Mouse (Mus musculus): ENCODE measurements around the gene Sub1. TPM values are rescaled to one million over a fixed set of nuclear protein-coding genes. Genes with fewer than 3 reads are reported as not detected.
A peak's percentile ranks its signal among the peaks of the same experiment; 100 is the strongest.

Sub1 gene
- 659 and 669 TPM in 2 replicates for polyA plus RNA-seq (2015; fragmentation: Nextera tagmentation; extraction: Ambion mirVana)

DNA sequence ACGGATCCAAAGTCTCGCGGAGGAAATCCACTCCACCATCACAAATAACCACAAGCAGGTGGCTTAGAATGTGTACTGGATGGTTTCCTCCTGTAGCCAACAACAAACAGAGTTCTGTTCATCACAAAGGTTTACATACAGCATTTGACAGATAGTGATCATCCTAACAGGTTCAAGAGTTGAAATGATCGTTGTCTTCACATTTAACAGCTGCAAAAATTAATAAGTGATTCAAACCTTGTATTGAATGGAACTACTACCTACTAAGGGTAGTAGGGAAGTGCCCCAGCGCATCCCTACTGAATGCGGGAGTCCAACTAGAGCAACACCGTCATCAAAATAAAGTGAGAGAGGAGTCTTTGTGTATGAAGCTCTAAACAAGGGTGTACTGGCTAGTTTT lies at the start of gene Sub1:
Gene Sub1 (minus strand): TSS at position 101 of the 400 bp plus-strand sequence.
- H3K9ac ChIP-seq = peak within 1 kb of the TSS; percentile 100
- H3K27ac ChIP-seq = peak within 1 kb of the TSS; percentile 92
- H3K9me3 ChIP-seq = no peaks in the 10 kb centered on the region
- peaks cover 23% of the 10 kb centered on the region for H3K4me1 ChIP-seq
- WGBS = 90% methylated on average over 7 of the region's 7 CpGs
- no peaks in the 10 kb centered on the region for H3K27me3 ChIP-seq
- H3K4me3 ChIP-seq = peak within 1 kb of the TSS; percentile 100
- H3K36me3 ChIP-seq = 0 out of 2 replicates have a peak, but pooled peaks cover 8% of the 10 kb centered on the region
- ATAC-seq (ENCODE audit: insufficient number of reproducible peaks, low FRiP score, low TSS enrichment, low read depth) = no peak
- peak within 1 kb of the TSS; percentile 28 for H3K4me2 ChIP-seq

- no peak for ATAC-seq (ENCODE audit: insufficient number of reproducible peaks, low FRiP score, low TSS enrichment, low read depth)
- Histone ChIP-seq H3K27ac (peak overlapping the region; percentile 61; the same call in 1 of the 2 replicates), H3K4me3 (no peak overlapping the region), H3K4me2 (no peak overlapping the region), H3K9ac (no peak overlapping the region), H3K27me3 (no peaks in the 10 kb centered on the region), H3K36me3 (no peaks in the 10 kb centered on the region), H3K9me3 (no peaks in the 10 kb centered on the region), H3K4me1 (peaks cover 20% of the 10 kb centered on the region)
- WGBS = 36% methylated on average over 5 of the region's 5 CpGs
These were observed 43.6 kb upstream of the Sub1 start for GRCm38 (mm10) chr15:12040407-12040710.

GRCm38 (mm10) chr15:12039671-12040406 lies 43.1 kb upstream of the Sub1 start:
- Histone ChIP-seq H3K9ac (no peak overlapping the region), H3K27me3 (no peaks in the 10 kb centered on the region), H3K4me2 (peak overlapping the region; percentile 14; the same call in 1 of the 2 replicates), H3K36me3 (no peaks in the 10 kb centered on the region), H3K4me3 (no peak overlapping the region), H3K4me1 (peaks cover 20% of the 10 kb centered on the region), H3K9me3 (no peaks in the 10 kb centered on the region), H3K27ac (peak overlapping the region; percentile 63)
- ATAC-seq (ENCODE audit: insufficient number of reproducible peaks, low FRiP score, low TSS enrichment, low read depth) = peak; percentile 56
- 39% methylated on average over 15 of the region's 15 CpGs for WGBS

DNA sequence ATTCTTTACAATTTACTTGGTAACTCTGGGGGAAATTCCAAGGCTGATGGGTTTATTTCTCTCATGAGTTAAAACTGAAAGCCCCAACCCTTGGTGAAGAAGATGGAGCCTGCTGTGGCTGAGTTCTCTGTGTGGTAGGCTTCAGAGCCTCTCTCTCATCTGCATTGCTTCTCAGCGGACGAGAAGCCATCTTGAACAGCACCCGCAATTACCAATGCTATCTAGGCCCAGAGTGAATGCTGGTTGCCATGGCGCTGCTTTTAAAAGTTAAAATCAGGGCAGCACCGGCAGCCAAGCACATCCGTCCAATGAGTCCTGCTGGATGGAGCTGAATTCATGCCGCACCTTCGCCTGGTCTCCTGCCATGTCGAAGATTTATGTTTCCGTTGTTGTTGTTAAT lies 42.5 kb upstream of the Sub1 start:
- Histone ChIP-seq H3K36me3 (no peaks in the 10 kb centered on the region), H3K4me2 (no peak overlapping the region), H3K4me1 (peaks cover 20% of the 10 kb centered on the region), H3K27me3 (no peaks in the 10 kb centered on the region), H3K27ac (no peak overlapping the region), H3K9ac (no peak overlapping the region), H3K9me3 (no peaks in the 10 kb centered on the region), H3K4me3 (no peak overlapping the region)
- 58% methylated on average over 10 of the region's 10 CpGs for WGBS
- no peak; the same call in 1 of the 2 replicates for ATAC-seq (ENCODE audit: insufficient number of reproducible peaks, low FRiP score, low TSS enrichment, low read depth)

- H3K4me1 ChIP-seq = peaks cover 20% of the 10 kb centered on the region
- H3K36me3 ChIP-seq = no peaks in the 10 kb centered on the region
- no peak overlapping the region for H3K27ac ChIP-seq
- H3K27me3 ChIP-seq = no peaks in the 10 kb centered on the region
- no peak overlapping the region for H3K4me2 ChIP-seq
- ATAC-seq (ENCODE audit: insufficient number of reproducible peaks, low FRiP score, low TSS enrichment, low read depth) = no peak
- no peaks in the 10 kb centered on the region for H3K9me3 ChIP-seq
- H3K9ac ChIP-seq = no peak overlapping the region
- 78% methylated on average over 10 of the region's 10 CpGs for WGBS
- no peak overlapping the region for H3K4me3 ChIP-seq
These were observed 41.3 kb upstream of the Sub1 start for GRCm38 (mm10) chr15:12037866-12038625.

DNA sequence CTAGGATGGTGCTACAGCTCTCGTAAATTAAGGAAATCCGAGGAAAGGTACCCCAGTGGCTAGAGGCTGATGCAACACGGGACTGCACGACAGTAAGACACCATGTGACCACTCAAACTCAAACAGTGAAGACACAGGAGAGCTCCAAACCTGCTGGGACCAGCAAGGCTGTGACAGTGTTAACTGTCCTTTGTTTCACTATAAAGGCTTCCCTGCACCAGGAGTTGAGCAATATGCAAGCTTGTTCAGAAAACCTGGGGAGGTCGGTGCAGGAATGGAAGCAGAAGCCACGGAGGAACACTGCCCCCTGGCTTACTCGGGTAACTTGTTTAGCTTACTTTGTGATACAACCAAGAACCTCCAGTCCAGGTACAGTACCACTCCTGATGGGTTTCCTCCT lies 40.4 kb upstream of the Sub1 start:
- Histone ChIP-seq H3K27ac (no peak overlapping the region), H3K4me2 (no peak overlapping the region), H3K9ac (no peak overlapping the region), H3K4me3 (no peak overlapping the region), H3K36me3 (no peaks in the 10 kb centered on the region), H3K9me3 (no peaks in the 10 kb centered on the region), H3K4me1 (peaks cover 20% of the 10 kb centered on the region), H3K27me3 (no peaks in the 10 kb centered on the region)
- 49% methylated on average over 7 of the region's 7 CpGs for WGBS
- ATAC-seq (ENCODE audit: insufficient number of reproducible peaks, low FRiP score, low TSS enrichment, low read depth) = no peak

- 64% methylated on average over 5 of the region's 5 CpGs for WGBS
- H3K9me3 ChIP-seq = no peaks in the 10 kb centered on the region
- no peak overlapping the region for H3K4me2 ChIP-seq
- H3K4me3 ChIP-seq = no peak overlapping the region
- no peaks in the 10 kb centered on the region for H3K36me3 ChIP-seq
- H3K9ac ChIP-seq = no peak overlapping the region
- ATAC-seq (ENCODE audit: insufficient number of reproducible peaks, low FRiP score, low TSS enrichment, low read depth) = no peak
- no peaks in the 10 kb centered on the region for H3K27me3 ChIP-seq
- H3K4me1 ChIP-seq = peaks cover 20% of the 10 kb centered on the region
- no peak overlapping the region for H3K27ac ChIP-seq
These were observed 39.9 kb upstream of the Sub1 start for GRCm38 (mm10) chr15:12036675-12037074.

- no peak for ATAC-seq (ENCODE audit: insufficient number of reproducible peaks, low FRiP score, low TSS enrichment, low read depth)
- Histone ChIP-seq H3K27ac (no peak overlapping the region), H3K36me3 (no peaks in the 10 kb centered on the region), H3K9ac (no peak overlapping the region), H3K4me3 (no peak overlapping the region), H3K9me3 (no peaks in the 10 kb centered on the region), H3K4me2 (no peak overlapping the region), H3K4me1 (peaks cover 7% of the 10 kb centered on the region), H3K27me3 (no peaks in the 10 kb centered on the region)
- 82% methylated on average over 4 of the region's 4 CpGs for WGBS
These were observed 37.5 kb upstream of the Sub1 start for GRCm38 (mm10) chr15:12034317-12034716.

DNA sequence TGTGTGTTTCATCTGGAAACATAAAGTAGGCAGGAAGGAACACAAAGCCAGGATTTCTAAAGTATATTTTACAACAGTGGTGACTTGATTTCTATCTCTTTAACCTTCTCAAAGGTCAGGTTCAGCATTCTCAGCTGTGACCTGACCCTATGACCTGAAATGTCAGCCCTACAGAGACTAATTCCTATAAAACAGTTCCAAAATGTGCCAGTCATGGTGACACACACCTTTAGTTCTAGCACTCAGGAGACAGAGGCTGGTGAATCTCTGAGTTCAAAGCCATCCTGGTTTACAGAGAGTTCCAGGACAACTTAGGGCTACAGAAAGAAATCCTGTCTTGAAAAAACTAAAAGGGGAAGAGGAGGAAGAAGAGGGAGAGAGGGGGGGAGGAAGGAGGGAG lies 36.4 kb upstream of the Sub1 start:
- Histone ChIP-seq H3K4me2 (no peak overlapping the region), H3K27ac (no peak overlapping the region), H3K9me3 (no peaks in the 10 kb centered on the region), H3K4me1 (0 out of 2 replicates have a peak, but pooled peaks cover 2% of the 10 kb centered on the region), H3K36me3 (no peaks in the 10 kb centered on the region), H3K4me3 (no peak overlapping the region), H3K9ac (no peak overlapping the region), H3K27me3 (no peaks in the 10 kb centered on the region)
- ATAC-seq (ENCODE audit: insufficient number of reproducible peaks, low FRiP score, low TSS enrichment, low read depth) = no peak

DNA sequence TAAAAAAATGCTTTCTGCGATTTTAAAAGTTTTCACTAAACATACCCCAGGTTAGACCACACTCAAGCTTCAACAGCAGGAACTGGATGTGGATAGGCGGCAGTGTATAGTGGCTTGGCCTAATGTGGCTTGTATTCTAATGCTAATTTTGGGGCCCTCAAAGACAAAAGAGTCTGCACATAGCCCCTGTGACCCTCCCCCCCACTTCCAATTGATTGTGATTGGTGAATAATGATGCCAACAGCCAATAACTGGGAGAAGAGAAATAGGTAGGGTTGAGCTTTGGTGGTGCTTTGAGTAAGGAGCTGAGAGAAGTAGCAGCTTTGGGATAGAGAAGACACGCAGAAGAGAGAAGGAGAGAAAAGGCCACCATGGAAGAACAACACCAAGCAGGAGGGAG lies 35.7 kb upstream of the Sub1 start:
- Histone ChIP-seq H3K27ac (no peak overlapping the region), H3K36me3 (no peaks in the 10 kb centered on the region), H3K4me3 (no peak overlapping the region), H3K9ac (no peak overlapping the region), H3K9me3 (no peaks in the 10 kb centered on the region), H3K4me1 (0 out of 2 replicates have a peak, but pooled peaks cover 2% of the 10 kb centered on the region), H3K4me2 (no peak overlapping the region), H3K27me3 (no peaks in the 10 kb centered on the region)
- no peak for ATAC-seq (ENCODE audit: insufficient number of reproducible peaks, low FRiP score, low TSS enrichment, low read depth)
- 89% methylated on average over 3 of the region's 3 CpGs for WGBS

DNA sequence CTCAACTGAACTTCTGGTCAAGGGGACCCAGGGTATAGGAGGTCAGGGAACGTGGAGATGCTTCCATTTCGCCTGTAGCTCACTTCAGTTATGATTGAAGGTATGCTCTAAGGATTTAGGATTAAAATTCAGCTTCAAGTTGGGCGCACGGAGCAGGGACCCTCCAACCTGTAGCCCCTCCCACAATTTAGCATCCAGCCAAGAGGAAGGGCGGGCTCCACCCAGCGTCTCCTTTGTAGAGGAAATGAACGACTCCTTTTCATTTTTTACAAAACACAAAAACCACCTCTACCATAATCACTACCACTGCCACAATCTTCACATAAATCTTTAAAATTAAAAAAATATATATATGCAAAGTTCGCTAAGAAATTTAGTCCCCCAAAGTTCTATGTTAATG lies 35.1 kb upstream of the Sub1 start:
- H3K9me3 ChIP-seq = no peaks in the 10 kb centered on the region
- H3K4me1 ChIP-seq = 0 out of 2 replicates have a peak, but pooled peaks cover 2% of the 10 kb centered on the region
- WGBS = 85% methylated on average over 8 of the region's 8 CpGs
- no peaks in the 10 kb centered on the region for H3K36me3 ChIP-seq
- H3K27me3 ChIP-seq = no peaks in the 10 kb centered on the region
- no peak for ATAC-seq (ENCODE audit: insufficient number of reproducible peaks, low FRiP score, low TSS enrichment, low read depth)
- no peak overlapping the region for H3K9ac ChIP-seq
- no peak overlapping the region for H3K4me2 ChIP-seq
- H3K4me3 ChIP-seq = no peak overlapping the region
- no peak overlapping the region for H3K27ac ChIP-seq

- Histone ChIP-seq H3K36me3 (no peaks in the 10 kb centered on the region), H3K27ac (no peak overlapping the region), H3K4me1 (no peaks in the 10 kb centered on the region), H3K9me3 (no peaks in the 10 kb centered on the region), H3K27me3 (no peaks in the 10 kb centered on the region), H3K9ac (no peak overlapping the region), H3K4me3 (no peak overlapping the region), H3K4me2 (no peak overlapping the region)
- 70% methylated on average over 4 of the region's 4 CpGs for WGBS
- ATAC-seq (ENCODE audit: insufficient number of reproducible peaks, low FRiP score, low TSS enrichment, low read depth) = no peak
These were observed 33.4 kb upstream of the Sub1 start for GRCm38 (mm10) chr15:12030221-12030620.

Measured in limb, embryonic 15.5 days (tissue).